Mouse (Mus musculus): ENCODE results near the gene Dnase2a.
A peak's percentile ranks its signal among the peaks of the same experiment; 100 is the strongest.

The Dnase2a gene

GRCm38 (mm10) chr8:84909162-84909767, 905 bp downstream of the Dnase2a start:
- no peak for DNase-seq

DNA sequence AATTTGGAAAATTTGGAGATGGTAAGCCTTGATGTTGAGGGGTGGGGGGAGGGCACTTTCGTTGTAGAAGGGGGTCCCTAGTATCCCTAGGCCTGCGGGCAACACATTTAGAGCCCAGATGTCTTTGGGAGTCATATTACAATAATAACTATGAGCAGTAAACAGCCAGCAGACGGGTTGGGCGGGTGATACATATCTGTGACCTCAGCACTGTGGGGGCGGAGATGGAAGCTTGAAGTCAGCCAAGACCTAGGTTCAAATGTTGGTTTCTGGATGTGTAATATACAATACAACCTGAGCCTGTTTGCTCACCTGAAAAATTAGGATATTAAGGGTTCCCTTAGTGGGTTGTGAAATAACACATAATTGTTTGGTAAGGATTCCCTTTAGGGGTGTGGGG, 1.6 kb downstream of the Dnase2a start:
- no peak for DNase-seq

DNA sequence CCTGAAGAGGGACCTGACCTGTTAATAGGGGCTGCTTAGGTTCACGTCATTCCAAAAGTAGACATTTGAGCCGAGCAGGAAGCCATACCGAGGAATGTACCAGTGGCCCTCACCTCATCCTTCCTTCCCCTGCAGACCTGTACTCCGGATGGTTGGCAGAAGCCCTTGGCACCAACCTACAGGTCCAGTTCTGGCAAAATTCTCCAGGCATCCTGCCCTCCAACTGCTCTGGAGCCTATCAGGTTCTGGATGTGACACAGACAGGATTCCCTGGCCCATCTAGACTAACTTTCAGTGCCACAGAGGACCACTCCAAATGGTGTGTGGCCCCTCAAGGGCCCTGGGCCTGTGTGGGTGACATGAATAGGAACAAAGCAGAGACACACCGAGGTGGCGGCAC, 2.2 kb downstream of the Dnase2a start:
- DNase-seq = no peak

DNA sequence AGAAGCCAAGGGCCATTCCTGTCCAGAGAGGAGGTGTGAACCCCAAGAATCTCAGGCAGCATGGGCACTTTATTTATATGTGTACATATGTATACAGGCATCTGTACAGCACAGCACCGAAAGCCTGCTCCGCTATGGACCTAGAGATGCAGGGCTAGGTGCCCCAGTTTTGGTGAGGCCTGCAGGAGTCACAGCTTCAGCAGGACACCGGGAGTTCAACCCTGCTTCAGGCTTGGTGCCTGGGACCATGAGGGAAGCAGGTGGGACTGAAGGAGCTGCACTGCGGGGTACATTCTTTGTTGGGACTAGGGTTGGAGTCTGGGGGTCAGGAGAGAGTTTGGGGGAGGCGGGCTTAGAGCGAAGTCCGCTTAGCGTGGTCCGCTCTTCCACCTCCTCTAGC, 3.5 kb downstream of the Dnase2a start:
- DNase-seq = no peak

DNA sequence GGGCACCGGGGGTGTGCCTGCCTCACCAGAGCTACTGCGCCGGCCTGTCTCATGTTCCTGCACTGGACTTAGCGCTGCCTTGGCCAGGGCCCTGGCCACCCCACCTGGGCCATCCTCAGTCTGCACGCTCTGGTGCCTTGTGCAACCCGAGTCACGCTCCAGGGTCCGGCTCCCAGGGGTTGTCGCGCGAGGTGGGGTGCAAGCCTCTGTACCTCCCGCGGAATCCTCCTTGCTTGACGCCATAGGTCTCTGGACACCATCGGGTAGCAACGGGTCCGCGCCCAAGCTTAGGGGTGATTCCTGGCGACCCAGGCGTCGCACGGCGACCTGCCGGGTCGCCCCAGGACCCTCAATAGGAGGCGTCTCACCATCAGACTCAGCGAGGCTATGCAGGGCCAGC, 4.0 kb downstream of the Dnase2a start:
- DNase-seq = no peak

GRCm38 (mm10) chr8:84912895-84913501, 4.6 kb downstream of the Dnase2a start:
- peak; percentile 83 for DNase-seq

DNA sequence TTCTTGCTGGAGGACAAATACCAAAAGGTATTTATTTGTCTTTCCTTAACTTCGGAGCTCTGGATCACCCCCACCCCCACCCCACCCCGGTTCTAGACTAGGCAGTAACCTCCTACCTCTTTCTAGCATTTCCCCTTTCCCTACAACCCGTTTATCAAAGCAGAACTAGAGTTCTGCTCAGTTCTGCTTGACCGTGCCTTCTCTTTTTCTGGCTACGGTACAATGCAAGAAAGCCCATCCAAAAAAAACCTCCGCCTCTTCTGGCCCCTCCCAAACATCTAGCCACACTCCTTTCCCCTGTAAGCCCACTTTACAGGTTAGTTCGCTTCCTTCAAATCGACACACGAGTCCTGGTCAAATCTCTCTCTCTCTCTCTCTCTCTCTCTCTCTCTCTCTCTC, 5.1 kb downstream of the Dnase2a start:
- DNase-seq = no peak

GRCm38 (mm10) chr8:84913960-84914359, 5.6 kb downstream of the Dnase2a start:
- peak; percentile 69 for DNase-seq

DNA sequence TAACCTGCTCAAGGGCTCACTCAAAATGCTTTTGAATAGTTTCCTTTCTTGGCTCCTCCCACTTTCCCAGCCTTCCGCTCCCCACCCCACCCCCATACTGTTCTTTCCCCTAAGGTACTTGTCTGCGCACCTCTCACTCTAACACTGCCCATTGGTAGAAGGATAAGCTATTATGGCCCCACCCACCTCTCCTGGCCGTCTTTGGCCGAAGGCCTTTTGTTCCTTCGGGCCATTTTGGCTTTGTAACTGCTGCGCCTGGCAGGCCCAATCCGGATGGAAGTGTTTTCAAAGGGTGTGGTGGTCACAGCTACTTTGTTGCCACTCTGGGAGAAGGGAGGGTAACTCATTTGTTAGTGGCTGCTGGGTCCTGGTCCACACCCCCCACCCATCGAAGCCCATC, 6.9 kb downstream of the Dnase2a start:
- DNase-seq = no peak

DNA sequence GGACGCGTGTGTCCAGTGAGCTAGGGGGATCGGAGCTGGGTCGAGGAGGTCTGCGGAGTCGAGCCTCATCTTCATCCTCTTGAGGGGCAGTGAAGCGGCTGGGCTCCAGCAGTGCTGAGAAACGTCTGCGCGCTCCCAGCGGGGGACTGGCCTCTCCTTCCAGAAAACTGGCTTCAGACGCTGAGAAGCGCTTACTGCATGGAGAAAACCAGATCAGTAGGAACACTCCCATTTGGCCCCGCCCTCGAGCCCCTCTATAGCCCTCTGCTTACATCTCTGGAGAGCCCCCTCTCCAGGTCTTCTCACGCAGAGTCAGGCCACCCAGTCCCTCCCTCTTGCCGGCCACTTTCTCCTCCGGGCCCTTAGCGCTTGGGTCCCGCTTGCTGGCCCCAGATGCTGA, 9.4 kb downstream of the Dnase2a start:
- no peak for DNase-seq

GRCm38 (mm10) chr8:84918646-84919045, 10.3 kb downstream of the Dnase2a start:
- DNase-seq = no peak

DNA sequence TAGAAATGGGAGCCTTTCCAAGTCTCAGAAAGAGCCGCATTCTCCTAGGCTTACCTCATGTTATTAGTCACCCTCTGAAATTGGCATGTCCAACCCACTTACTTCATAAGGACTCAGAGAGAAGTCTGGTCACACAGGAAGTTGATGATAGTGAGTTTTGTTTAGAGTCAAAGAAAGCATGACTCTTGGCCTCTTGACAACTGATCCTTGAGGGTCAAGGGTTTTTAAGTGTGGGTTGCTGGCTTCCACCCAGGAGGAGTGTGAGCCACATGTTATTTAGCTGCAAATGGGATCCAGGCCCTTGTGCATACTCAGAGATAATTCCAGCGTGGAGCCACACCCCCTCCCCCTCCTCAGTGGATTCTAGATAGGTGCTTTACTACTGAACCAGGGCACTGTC, 13.2 kb downstream of the Dnase2a start:
- DNase-seq = no peak

DNA sequence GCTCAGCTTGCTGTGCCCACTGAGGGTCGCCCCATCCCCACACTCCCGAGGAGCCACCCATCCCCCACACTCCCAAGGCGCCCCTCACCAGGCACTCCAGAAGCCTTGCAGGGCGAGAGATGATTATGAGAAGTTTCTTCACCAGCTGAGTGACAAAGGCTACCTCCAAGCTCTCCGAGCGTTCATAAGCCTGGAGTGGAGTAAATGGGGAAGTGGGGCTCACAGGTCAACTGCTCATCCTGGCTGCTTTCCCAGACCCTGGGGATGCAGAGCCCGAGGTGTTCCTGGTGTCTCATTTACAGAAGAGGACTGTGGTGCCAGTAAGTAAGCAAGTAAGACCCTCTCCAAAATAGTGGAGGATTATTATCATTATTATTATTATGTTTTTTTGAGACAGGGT, 17.2 kb downstream of the Dnase2a start:
- no peak for DNase-seq

DNA sequence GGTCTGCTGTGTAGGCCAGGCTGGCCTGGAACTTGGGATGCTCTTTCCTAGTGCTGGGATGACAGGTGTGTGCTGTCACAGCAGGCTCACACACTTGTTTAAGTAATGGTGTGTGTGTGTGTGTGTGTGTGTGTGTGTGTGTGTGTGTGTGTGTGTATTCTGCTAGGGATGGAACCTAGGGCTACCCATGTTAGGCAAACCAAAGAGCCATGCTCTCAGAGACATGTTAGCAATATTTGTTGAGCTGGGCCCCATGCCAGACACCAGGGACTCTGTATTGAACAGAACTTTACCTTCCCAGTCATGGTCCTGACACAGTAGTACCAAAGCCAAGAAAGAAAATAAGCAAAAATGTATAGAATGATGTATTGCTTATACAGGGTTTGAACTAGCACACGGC, 19.2 kb downstream of the Dnase2a start:
- no peak for DNase-seq

GRCm38 (mm10) chr8:84928456-84929306, 20.3 kb downstream of the Dnase2a start:
- peak; percentile 81 for DNase-seq

- no peak for DNase-seq
Observed at GRCm38 (mm10) chr8:84930582-84930981, 22.2 kb downstream of the Dnase2a start.

GRCm38 (mm10) chr8:84933767-84934559, 25.6 kb downstream of the Dnase2a start:
- no peak for DNase-seq

DNA sequence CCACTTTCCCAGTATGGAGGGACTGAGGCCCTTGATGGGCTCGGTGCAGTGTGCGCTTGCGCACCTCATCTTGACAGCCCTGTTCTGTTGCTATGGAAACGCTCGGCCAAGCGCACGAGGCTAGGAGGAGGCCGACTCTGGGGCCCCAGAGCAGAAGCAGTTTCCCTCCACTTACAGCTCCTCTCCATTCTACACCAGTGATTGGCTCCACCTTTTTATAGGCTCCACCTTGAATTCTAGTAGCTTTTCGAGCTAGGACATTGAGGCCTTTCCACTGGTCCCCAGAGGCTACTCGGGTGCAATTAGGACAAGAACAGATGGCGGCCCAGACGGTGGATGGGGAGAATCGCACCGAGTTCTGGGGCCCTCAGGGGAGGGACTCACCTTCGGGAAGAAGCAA, 26.5 kb downstream of the Dnase2a start:
- DNase-seq = no peak

DNA sequence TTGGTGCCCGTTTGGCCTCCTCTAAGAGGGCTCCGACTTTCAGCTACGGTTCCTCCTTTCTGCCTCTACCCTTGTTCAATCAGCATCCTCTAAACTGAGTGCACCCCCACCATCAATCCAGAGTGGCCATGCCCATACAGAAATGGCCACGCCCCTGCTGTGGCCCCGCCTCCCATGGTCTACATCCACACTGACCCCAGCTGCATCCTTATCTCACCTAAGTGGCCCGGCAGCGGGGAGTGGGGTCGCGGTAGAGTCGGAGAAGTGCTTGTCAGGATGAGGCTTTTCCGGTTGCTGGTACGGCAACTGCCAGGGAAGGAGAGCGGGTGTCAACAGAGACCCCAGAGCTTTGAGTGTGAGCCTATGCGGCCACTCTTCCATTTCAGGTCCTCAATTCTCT, 27.1 kb downstream of the Dnase2a start:
- DNase-seq = no peak

GRCm38 (mm10) chr8:84936041-84936961, 27.9 kb downstream of the Dnase2a start:
- DNase-seq = no peak

DNA sequence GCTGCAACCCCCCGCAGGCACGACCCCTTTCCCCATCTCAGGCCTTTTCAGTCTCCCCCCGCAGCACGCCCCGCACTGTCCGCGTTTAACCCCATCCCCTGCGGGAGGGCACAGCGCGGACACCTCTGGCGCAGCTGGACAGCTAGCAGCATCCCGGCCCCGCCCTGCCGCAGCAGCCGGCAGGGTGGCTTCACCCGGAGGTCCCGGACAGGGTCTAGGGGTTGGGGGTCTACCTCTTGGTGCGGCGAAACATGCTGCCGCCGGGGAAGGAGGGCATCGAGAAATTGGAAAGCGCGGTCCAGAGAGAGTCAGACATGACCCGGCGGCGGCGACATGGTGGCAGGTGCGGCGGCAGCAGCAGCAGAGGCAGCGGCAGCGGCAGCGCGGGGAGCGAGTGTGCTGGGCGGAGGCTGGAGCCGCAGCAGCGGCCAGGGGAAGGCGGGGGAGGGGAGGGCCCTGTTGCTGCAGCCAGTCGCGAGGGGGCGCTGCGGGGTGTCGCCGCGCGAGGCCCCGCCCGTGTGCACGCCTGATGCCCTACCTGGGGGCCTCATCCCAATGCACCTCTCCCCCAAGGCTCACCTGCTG, 28.7 kb downstream of the Dnase2a start, which contains the start of gene Mast1:
Gene Mast1, minus strand, starts transcription at position 398 of the 585 bp plus-strand sequence.
- DNase-seq = peak; percentile 80

Measured in thymus, postnatal 4 days (tissue).